Mouse (Mus musculus) neural tube, embryonic 11.5 days (tissue): Measurements from ENCODE around the gene Cntfr. TPM values are rescaled to one million over a fixed set of nuclear protein-coding genes. Genes with fewer than 3 reads are reported as not detected.

Experiments used
- ATAC-seq: fragments of 200-750 bp; cut with Nextera tagmentation; 2 replicates; pipeline ENCODE4 v1.8.0; 2017; ENCODE audit warnings: moderate number of reproducible peaks, mild to moderate bottlenecking, moderate TSS enrichment, moderate library complexity; ENCODE audit not compliant: insufficient read depth, low FRiP score, low TSS enrichment
- DNase-seq: peaks from one replicate; pipeline ENCODE4 v3.0.0-alpha.2; 2015; ENCODE audit warnings: low spot score
- H3K27ac ChIP-seq: fragments of 300-500 bp; sonication (generic); 2 replicates; pipeline ENCODE4 v1.5.1; 2014; ENCODE audit warnings: low read depth, mild to moderate bottlenecking, low read length
- H3K27me3 ChIP-seq: fragments of 300-500 bp; sonication (generic); 2 replicates; pipeline ENCODE4 v1.6.1; 2014; ENCODE audit warnings: mild to moderate bottlenecking, low read length, mixed read lengths; ENCODE audit not compliant: control insufficient read depth, insufficient read depth
- H3K36me3 ChIP-seq: fragments of 300-500 bp; sonication (generic); 2 replicates; pipeline ENCODE4 v1.6.1; 2014; ENCODE audit warnings: mild to moderate bottlenecking, low read length, moderate library complexity, mixed read lengths; ENCODE audit not compliant: control insufficient read depth, insufficient read depth
- H3K4me1 ChIP-seq: fragments of 300-500 bp; sonication (generic); 2 replicates; pipeline ENCODE4 v1.6.1; 2014; ENCODE audit warnings: low read length, mixed read lengths; ENCODE audit not compliant: control insufficient read depth, insufficient read depth
- H3K4me2 ChIP-seq: fragments of 300-500 bp; sonication (generic); 2 replicates; pipeline ENCODE4 v1.6.1; 2014; ENCODE audit warnings: low read depth, mild to moderate bottlenecking, moderate library complexity
- H3K4me3 ChIP-seq: fragments of 300-500 bp; sonication (generic); 2 replicates; pipeline ENCODE4 v1.5.1; 2014; ENCODE audit warnings: low read depth, low read length
- H3K9ac ChIP-seq: fragments of 300-500 bp; sonication (generic); 2 replicates; pipeline ENCODE4 v1.6.1; 2014; ENCODE audit warnings: mild to moderate bottlenecking, low read length
- H3K9me3 ChIP-seq: fragments of 300-500 bp; sonication (generic); 2 replicates; pipeline ENCODE4 v1.6.1; 2016; ENCODE audit warnings: low read length; ENCODE audit not compliant: control insufficient read depth
- WGBS: fragments of 180-500 bp; shearing (Covaris S2); extraction: QIAGEN DNeasy Blood & Tissue Kit; methylation state at CpG from one replicate; pipeline ENCODE4 v1.1.7; 2014; 5-methylcytosine and 5-hydroxymethylcytosine counted together
- polyA plus RNA-seq: library from polyadenylated mRNA; unstranded; fragments of >200 nt; fragmentation: Nextera tagmentation; extraction: Ambion mirVana; gene quantifications from 2 replicates; pipeline ENCODE4 v1.2.1, GENCODE M21; 2014

The Cntfr gene
- polyA plus RNA-seq, 1 experiment from 2014 or later, result 44.2 TPM

DNA sequence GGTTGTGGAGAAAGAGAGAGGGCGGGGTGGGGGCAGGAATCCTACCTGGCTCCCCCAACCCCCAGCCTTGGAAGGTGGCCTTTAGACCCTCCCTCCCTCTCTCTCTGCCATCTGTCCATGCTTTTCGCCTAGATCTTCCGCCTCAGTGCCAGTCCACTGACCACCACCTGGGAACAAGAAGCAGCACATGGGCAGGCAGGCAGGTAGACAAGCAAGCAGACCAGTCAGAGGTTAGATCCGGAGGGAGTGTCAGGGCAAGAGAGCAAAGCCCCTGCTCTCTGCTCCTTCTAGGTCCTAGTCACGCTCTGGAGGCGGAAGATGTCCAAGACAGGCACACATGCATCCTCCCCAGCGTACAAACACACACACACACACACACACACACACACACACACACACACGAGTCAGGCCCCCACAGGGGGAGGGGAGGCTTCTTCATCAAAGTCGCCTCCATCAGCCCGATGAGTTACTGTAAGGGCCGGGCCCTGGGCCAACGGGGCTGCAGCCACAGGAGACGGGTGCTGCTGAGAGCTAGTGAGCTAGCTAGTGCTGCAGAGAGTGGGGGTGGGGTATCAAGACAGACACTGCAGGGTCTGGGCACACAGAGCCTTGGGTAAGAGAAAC is 19.8 kb downstream of the Cntfr start:
- no peaks in the 10 kb centered on the region for H3K27me3 ChIP-seq
- WGBS, result 43% methylated on average over 13 of the region's 13 CpGs
- peaks cover 67% of the 10 kb centered on the region for H3K4me1 ChIP-seq
- H3K4me3 ChIP-seq, result no peak overlapping the region
- H3K36me3 ChIP-seq, result no peaks in the 10 kb centered on the region
- no peak overlapping the region for H3K4me2 ChIP-seq
- H3K9me3 ChIP-seq, result no peaks in the 10 kb centered on the region
- ATAC-seq, result peak; percentile 31; the same call in 1 of the 2 replicates
- H3K27ac ChIP-seq, result 0 out of 2 replicates have a peak overlapping the region, but pooled peaks have one; percentile 27
- peak overlapping the region; percentile 22; the same call in 1 of the 2 replicates for H3K9ac ChIP-seq
- DNase-seq, result no peak

DNA sequence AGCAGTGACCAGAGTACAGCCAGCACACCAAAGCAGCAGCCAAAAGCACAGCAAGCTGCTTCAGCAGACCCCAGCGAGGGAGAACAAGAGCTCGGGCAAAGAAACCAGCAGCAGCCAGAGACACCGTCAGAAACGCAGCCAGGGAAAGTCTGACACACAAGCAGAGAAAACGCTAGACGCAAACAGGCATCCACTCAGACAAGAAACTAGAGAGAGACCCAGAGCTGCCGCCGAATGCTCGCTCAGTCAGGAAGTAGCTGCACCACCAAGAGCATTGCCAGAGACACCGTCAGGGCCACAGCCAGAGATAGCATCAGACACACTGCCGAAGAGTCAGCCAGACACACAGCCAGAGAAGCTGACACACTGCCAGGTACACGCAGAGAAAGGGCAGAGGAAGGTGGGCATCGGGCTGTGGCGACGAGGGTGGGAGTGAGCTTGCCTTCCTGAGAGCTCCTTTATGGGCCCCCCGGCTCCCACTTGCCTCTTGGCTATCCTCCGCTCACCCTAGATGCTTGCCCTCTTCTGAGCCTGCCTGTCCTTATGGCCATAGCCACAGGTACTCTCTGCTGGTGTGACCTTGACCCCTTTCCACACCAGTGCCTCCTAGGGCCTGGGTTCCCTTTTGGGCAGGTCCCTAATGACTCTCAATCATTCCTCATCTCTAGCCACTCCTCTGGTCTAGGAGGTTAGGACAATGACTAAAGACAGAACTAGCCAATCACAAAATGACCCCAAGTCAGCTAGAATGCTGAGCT is 20.5 kb downstream of the Cntfr start:
- H3K9ac ChIP-seq, result peak overlapping the region; percentile 22; the same call in 1 of the 2 replicates
- 82% methylated on average over 17 of the region's 17 CpGs for WGBS

DNA sequence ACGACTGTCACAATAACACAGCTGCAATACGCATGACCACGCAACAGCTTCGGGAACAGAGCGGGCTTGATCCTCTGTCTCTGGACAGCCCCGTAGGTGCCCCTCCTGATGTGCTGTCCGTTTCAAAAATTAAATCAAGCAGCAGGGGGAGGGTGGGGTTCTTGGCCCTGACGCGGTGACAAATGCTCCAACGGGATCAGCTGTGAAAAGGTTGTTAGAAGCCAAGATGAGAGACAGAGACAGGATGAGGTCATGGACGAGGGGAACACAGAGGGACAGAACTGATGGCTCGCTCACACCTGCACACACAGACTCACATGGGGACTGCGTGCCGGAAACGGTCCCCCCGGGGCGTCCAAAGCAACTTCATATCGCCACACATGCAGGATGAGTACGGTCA is 23.7 kb downstream of the Cntfr start:
- Histone ChIP-seq H3K9me3 (no peaks in the 10 kb centered on the region), H3K4me2 (no peak overlapping the region), H3K9ac (no peak overlapping the region), H3K36me3 (no peaks in the 10 kb centered on the region), H3K27me3 (no peaks in the 10 kb centered on the region), H3K27ac (peak overlapping the region; percentile 9), H3K4me3 (no peak overlapping the region), H3K4me1 (peaks cover 49% of the 10 kb centered on the region)
- 57% methylated on average over 19 of the region's 19 CpGs for WGBS
- ATAC-seq (no peak), DNase-seq (no peak)

More for the DNA sequence above, 20.5 kb downstream of the Cntfr start:
- H3K27me3 ChIP-seq, result no peaks in the 10 kb centered on the region
- no peaks in the 10 kb centered on the region for H3K9me3 ChIP-seq
- ATAC-seq (no peak), DNase-seq (no peak)
- no peaks in the 10 kb centered on the region for H3K36me3 ChIP-seq
- H3K27ac ChIP-seq, result 0 out of 2 replicates have a peak overlapping the region, but pooled peaks have one; percentile 27
- H3K4me1 ChIP-seq, result peaks cover 69% of the 10 kb centered on the region
- no peak overlapping the region for H3K4me2 ChIP-seq
- H3K4me3 ChIP-seq, result no peak overlapping the region

DNA sequence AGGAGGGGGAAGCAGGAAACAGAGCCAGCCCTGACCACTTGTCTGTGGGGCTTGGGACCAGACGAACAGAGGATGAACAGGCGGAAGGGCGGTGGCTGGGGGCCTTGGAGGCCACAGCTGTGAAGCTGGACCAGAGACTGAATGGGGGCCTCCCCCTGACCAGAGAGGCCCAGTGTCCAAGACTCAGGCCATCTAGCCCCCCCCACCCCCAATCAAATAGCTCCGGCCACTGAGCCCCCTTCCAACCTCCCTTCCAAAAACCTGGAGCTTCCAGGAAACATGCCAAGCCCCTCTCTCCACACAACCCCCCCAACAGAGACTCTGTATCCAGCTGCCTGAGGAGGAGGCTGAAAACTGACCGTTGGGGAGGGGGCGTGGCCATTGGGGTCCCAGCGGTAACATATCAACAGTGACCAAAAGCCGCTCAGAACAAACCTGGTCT is 24.3 kb downstream of the Cntfr start:
- H3K36me3 ChIP-seq, result no peaks in the 10 kb centered on the region
- no peak overlapping the region for H3K4me2 ChIP-seq
- H3K9me3 ChIP-seq, result no peaks in the 10 kb centered on the region
- DNase-seq (no peak), ATAC-seq (no peak)
- 27% methylated on average over 8 of the region's 8 CpGs for WGBS
- no peak overlapping the region for H3K4me3 ChIP-seq
- H3K27ac ChIP-seq, result peak overlapping the region; percentile 65
- peak overlapping the region; percentile 41 for H3K9ac ChIP-seq
- H3K27me3 ChIP-seq, result no peaks in the 10 kb centered on the region
- H3K4me1 ChIP-seq, result peaks cover 43% of the 10 kb centered on the region

DNA sequence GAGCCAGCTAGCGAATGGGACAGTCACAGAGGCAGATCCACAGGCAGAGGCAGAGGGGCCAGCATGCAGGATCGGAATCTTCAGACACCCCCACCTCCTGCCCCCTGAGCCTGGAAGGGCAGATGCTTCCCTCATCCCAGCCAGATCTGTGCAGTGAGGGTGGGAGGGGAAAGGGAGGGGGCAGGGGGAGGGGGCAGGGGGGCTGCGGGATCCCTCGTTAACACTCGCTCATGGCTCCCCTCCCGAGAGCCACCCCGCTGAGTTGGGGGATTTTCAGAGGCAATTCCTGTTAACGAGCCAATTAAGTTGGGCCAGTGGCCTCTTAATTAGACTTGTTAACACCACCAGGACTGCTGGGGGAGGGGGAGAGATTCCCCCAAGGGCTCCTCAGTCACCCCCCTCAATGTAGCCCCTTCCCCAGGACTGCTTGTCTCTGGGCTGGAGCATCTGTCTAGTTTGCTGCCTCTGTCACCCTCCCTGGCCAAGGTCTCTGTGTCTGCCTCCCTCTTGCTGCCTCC is 24.9 kb downstream of the Cntfr start:
- Histone ChIP-seq H3K4me1 (peaks cover 39% of the 10 kb centered on the region), H3K4me3 (no peak overlapping the region), H3K9me3 (no peaks in the 10 kb centered on the region), H3K4me2 (no peak overlapping the region), H3K9ac (peak overlapping the region; percentile 41), H3K27ac (peak overlapping the region; percentile 65; the same call in 1 of the 2 replicates), H3K27me3 (no peaks in the 10 kb centered on the region), H3K36me3 (no peaks in the 10 kb centered on the region)
- peak; percentile 28; the same call in 1 of the 2 replicates for ATAC-seq
- DNase-seq, result no peak
- WGBS, result 8% methylated on average over 8 of the region's 8 CpGs

DNA sequence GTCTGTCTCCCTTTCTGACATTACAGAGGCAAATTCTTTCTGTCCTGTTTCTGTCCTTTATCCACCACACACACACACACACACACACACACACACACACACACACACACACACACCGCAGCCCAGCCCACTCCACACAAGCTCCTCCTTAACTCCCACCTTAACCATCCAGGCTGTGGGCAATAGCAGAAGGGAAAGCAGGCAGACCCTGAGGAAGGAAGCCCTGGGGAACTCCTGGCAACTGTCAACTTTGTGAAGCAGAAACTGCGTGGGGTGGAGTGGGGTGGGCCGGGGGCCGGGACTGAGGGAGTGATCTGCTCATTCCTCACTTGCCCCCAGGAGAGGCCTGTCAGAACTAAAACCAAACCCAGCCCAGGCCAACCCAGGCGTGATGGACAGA is 25.4 kb downstream of the Cntfr start:
- Histone ChIP-seq H3K4me3 (no peak overlapping the region), H3K4me2 (no peak overlapping the region), H3K27me3 (no peaks in the 10 kb centered on the region), H3K4me1 (peaks cover 40% of the 10 kb centered on the region), H3K36me3 (no peaks in the 10 kb centered on the region), H3K9ac (no peak overlapping the region), H3K27ac (no peak overlapping the region), H3K9me3 (no peaks in the 10 kb centered on the region)
- ATAC-seq (no peak), DNase-seq (no peak)
- 41% methylated on average over 5 of the region's 5 CpGs for WGBS

DNA sequence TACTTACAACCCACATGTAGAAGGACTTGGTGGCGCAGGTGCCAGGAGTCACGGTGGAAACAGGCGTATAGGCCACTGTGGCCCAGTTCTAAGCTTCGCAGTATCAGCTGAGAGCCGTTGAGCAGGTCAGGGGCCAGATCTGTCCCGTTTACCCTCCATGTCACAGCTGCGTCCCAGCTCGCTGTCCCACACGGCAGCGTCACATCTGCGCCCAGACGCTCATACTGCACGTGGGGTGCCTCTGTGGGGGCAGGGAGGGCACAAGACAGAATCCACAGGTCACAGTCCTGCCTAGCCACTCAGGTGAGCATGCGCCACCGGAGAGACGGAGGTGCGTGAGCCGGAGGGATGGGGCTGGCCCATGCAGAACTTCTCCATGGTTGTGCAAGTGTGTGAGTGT is 26.1 kb downstream of the Cntfr start:
- Histone ChIP-seq H3K27me3 (no peaks in the 10 kb centered on the region), H3K4me2 (no peak overlapping the region), H3K4me3 (no peak overlapping the region), H3K27ac (no peak overlapping the region), H3K36me3 (no peaks in the 10 kb centered on the region), H3K9me3 (no peaks in the 10 kb centered on the region), H3K4me1 (peaks cover 34% of the 10 kb centered on the region), H3K9ac (no peak overlapping the region)
- no peak for DNase-seq
- ATAC-seq, result no peak
- 83% methylated on average over 18 of the region's 18 CpGs for WGBS

DNA sequence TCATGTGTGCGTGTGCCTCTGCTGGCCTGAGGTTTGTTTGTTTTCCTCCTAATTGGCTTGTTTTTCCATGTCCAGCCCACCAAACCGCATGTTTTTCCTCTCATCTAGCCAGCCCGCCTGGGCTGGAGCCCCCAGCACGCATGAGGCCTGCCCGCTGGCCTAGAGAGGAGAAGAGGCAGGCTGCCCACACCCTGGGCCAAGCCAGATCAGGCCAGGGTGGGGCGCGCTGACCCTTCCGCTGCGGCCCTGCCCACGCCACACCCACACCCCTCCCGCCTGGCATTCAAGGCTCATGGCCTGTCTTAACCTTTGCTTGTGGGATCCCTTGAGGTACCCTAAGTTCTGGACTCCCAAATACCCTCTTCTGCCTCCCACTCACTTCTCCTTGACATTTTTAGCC is 30.2 kb downstream of the Cntfr start:
- 80% methylated on average over 10 of the region's 11 CpGs for whole genome bisulfite sequencing
- Histone ChIP-seq H3K36me3 (peaks cover 2% of the 10 kb centered on the region; the same call in 1 of the 2 replicates), H3K27me3 (no peaks in the 10 kb centered on the region), H3K9ac (no peak overlapping the region; the same call in 1 of the 2 replicates), H3K9me3 (no peaks in the 10 kb centered on the region), H3K4me3 (no peak overlapping the region), H3K4me2 (no peak overlapping the region), H3K4me1 (peaks cover 38% of the 10 kb centered on the region), H3K27ac (no peak overlapping the region)
- ATAC-seq (no peak), DNase-seq (no peak)
